Mouse (Mus musculus): Measurements from ENCODE around the gene Mrpl1. TPM values are rescaled to one million over a fixed set of nuclear protein-coding genes. Genes with fewer than 3 reads are reported as not detected.

The Mrpl1 gene
- polyA plus RNA-seq, 1 experiment from 2014 or later, result 23.5 TPM

DNA sequence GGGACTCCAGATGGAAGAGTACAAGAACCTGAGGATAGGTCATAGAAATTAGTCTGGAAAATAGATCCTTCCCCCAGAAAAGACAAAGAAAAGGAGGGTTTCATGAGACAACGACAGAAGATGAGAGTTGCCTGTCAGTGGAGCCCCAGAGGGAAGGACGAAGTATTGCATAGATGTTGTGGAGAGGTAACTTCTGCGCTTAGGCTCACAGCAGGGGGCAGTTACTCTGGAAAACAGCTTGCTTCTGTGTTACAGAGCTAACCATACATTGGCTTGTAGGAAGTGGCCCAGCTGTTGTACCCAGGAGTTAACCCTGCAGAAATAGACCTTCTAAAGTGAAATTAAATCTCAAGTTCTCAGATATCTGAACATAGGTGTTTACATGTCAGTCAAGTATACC is 45.9 kb downstream of the Mrpl1 start:
- no peaks in the 10 kb centered on the region for H3K27me3 ChIP-seq (ENCODE audit: control insufficient read depth, insufficient read depth, low read length)
- H3K9ac ChIP-seq (ENCODE audit: low read length), result no peak overlapping the region
- H3K4me2 ChIP-seq (ENCODE audit: low read depth, low read length), result no peak overlapping the region
- no peak for ATAC-seq (replicated peaks; ENCODE audit: extremely low read depth, insufficient read depth, low FRiP score)
- H3K4me3 ChIP-seq (ENCODE audit: low read length), result no peak overlapping the region
- no peak overlapping the region for H3K27ac ChIP-seq (ENCODE audit: low read length)
- no peaks in the 10 kb centered on the region for H3K36me3 ChIP-seq (ENCODE audit: control insufficient read depth, insufficient read depth)
- no peaks in the 10 kb centered on the region for H3K4me1 ChIP-seq (ENCODE audit: control insufficient read depth, insufficient read depth, low read length)
- no peaks in the 10 kb centered on the region for H3K9me3 ChIP-seq (replicated peaks; ENCODE audit: control insufficient read depth, low read length)
- WGBS, result 87% methylated on average over 3 of the region's 3 CpGs

DNA sequence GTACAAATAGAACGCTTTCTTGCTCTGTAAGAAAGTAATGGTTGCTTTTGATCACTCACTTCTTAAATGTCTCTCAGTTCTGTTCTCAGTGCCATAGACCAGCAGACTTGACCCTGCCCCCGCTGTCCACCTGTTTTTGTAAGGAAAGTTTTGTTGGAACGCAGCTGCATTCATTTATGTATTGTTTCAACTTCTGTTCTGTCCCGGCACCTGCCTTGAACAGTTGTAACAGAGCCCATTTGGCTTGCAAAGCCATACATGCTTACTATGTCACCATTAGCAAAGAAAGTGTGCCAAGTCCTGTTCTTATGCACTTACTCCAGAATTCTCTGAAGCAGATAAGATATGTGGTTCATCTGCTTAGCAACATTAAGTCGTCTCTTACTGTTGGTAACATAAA is 48.9 kb downstream of the Mrpl1 start:
- no peak overlapping the region for H3K27ac ChIP-seq (ENCODE audit: low read length)
- H3K4me1 ChIP-seq (ENCODE audit: control insufficient read depth, insufficient read depth, low read length), result no peaks in the 10 kb centered on the region
- 85% methylated on average over 5 of the region's 5 CpGs for WGBS
- H3K27me3 ChIP-seq (ENCODE audit: control insufficient read depth, insufficient read depth, low read length), result no peaks in the 10 kb centered on the region
- ATAC-seq (replicated peaks; ENCODE audit: extremely low read depth, insufficient read depth, low FRiP score), result no peak
- H3K4me3 ChIP-seq (ENCODE audit: low read length), result no peak overlapping the region
- H3K4me2 ChIP-seq (ENCODE audit: low read depth, low read length), result no peak overlapping the region
- H3K36me3 ChIP-seq (ENCODE audit: control insufficient read depth, insufficient read depth), result peaks cover 3% of the 10 kb centered on the region; the same call in 1 of the 2 replicates
- no peaks in the 10 kb centered on the region for H3K9me3 ChIP-seq (replicated peaks; ENCODE audit: control insufficient read depth, low read length)
- H3K9ac ChIP-seq (ENCODE audit: low read length), result no peak overlapping the region

DNA sequence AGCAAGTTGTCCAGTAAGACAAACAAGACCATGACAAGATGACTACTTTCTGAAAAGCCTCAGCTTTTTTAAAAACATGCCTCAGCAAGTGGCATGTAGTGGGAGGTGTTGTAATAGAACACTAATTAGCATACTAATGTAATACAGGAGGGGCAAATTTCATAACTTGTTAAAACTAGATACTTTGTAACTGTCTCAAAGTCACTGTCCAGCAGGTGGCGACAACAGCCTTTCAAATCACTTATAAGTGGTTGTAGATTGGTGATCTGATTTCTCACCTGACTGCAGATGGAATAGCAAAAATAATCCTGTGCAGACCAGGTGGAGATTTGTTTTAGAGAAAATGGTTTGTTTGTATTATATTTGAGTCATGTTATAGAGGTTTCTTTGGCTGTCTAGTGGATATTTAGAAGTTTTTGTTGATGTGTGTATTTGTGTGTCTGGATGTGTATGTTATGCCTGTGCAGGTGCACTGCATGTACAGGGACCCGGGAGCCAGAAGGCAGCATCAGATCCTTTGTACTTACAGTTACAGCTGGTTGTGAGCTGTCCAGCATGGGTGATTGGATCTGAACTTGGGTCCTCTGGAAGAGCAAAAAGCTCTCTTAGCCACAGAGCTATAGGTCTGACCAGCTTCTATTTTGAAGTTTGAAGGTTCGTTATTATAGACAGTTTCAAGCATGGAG is 57.9 kb downstream of the Mrpl1 start:
- Histone ChIP-seq H3K4me3 (ENCODE audit: low read length) (no peak overlapping the region), H3K9ac (ENCODE audit: low read length) (no peak overlapping the region), H3K36me3 (ENCODE audit: control insufficient read depth, insufficient read depth) (peaks cover 9% of the 10 kb centered on the region), H3K27me3 (ENCODE audit: control insufficient read depth, insufficient read depth, low read length) (no peaks in the 10 kb centered on the region), H3K27ac (ENCODE audit: low read length) (no peak overlapping the region), H3K9me3 (replicated peaks; ENCODE audit: control insufficient read depth, low read length) (no peaks in the 10 kb centered on the region), H3K4me1 (ENCODE audit: control insufficient read depth, insufficient read depth, low read length) (no peaks in the 10 kb centered on the region), H3K4me2 (ENCODE audit: low read depth, low read length) (no peak overlapping the region)
- ATAC-seq (replicated peaks; ENCODE audit: extremely low read depth, insufficient read depth, low FRiP score), result no peak
- 60% methylated on average over 3 of the region's 3 CpGs for WGBS

DNA sequence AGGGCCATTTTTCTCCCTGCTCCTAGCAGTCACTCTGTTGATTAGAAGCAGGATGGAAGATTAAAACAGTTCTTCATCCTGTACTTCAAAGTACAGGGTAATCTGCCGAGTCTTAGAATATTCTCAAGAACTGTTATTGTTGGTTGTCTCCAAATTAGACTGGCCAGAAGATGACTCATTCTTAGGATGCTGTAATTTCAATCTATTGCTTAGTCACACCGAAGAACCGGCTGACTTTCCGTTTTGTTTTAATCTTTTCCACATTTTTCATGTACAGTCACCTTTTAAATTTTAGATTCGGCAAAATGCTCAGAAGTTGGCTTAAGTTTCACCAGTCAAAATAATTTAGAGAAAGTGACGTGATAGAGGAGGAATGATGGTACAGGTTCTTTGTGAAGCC is 61.8 kb downstream of the Mrpl1 start:
- Histone ChIP-seq H3K9ac (ENCODE audit: low read length) (no peak overlapping the region), H3K27me3 (ENCODE audit: control insufficient read depth, insufficient read depth, low read length) (no peaks in the 10 kb centered on the region), H3K9me3 (replicated peaks; ENCODE audit: control insufficient read depth, low read length) (no peaks in the 10 kb centered on the region), H3K36me3 (ENCODE audit: control insufficient read depth, insufficient read depth) (no peaks in the 10 kb centered on the region), H3K27ac (ENCODE audit: low read length) (no peak overlapping the region), H3K4me3 (ENCODE audit: low read length) (no peak overlapping the region), H3K4me1 (ENCODE audit: control insufficient read depth, insufficient read depth, low read length) (no peaks in the 10 kb centered on the region), H3K4me2 (ENCODE audit: low read depth, low read length) (no peak overlapping the region)
- ATAC-seq (replicated peaks; ENCODE audit: extremely low read depth, insufficient read depth, low FRiP score), result no peak
- 80% methylated on average over 6 of the region's 6 CpGs for WGBS

DNA sequence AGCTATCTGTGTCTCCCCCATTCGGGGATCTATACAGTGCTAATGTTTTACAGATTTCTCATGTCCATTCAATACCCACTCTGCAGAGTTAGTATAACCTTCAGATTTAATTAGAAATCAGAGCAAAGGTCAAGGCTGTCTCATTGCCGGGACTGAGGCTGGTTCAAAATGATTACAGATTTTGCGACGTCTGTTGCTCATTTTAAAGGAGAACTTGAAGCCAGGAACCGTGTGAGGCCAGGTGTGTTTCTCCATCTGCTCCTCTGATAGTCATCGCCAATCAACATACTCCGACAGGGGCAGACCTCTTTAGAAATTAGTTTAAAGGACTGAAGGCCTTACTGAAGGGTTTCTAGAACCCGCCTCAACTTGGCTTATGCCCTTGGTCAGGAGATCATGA is 96.5 kb downstream of the Mrpl1 start:
- no peak overlapping the region for H3K4me2 ChIP-seq (ENCODE audit: low read depth, low read length)
- 75% methylated on average over 8 of the region's 8 CpGs for WGBS
- H3K27me3 ChIP-seq (ENCODE audit: control insufficient read depth, insufficient read depth, low read length), result no peaks in the 10 kb centered on the region
- H3K9me3 ChIP-seq (replicated peaks; ENCODE audit: control insufficient read depth, low read length), result no peaks in the 10 kb centered on the region
- H3K4me1 ChIP-seq (ENCODE audit: control insufficient read depth, insufficient read depth, low read length), result no peaks in the 10 kb centered on the region
- no peak overlapping the region for H3K9ac ChIP-seq (ENCODE audit: low read length)
- no peak for ATAC-seq (replicated peaks; ENCODE audit: extremely low read depth, insufficient read depth, low FRiP score)
- no peak overlapping the region for H3K27ac ChIP-seq (ENCODE audit: low read length)
- H3K4me3 ChIP-seq (ENCODE audit: low read length), result no peak overlapping the region
- H3K36me3 ChIP-seq (ENCODE audit: control insufficient read depth, insufficient read depth), result no peaks in the 10 kb centered on the region

DNA sequence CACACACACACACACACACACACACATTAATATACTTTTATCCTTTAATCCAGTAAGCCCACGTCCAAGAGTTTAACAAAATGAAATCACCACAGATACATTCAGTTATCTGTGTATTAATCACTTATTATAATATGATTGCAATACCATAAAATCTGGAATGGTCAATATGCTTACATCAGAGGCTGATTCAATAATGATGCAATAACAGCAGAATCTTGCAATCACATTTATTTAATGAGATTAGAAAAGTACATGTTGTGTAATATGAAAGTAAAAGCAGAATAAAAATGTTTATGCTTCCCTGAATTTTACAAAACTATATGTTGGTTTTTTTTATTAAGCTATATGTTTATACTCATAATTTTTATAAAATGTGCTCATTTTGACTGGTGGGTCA is 97.0 kb downstream of the Mrpl1 start:
- Histone ChIP-seq H3K36me3 (ENCODE audit: control insufficient read depth, insufficient read depth) (no peaks in the 10 kb centered on the region), H3K27ac (ENCODE audit: low read length) (no peak overlapping the region), H3K4me1 (ENCODE audit: control insufficient read depth, insufficient read depth, low read length) (no peaks in the 10 kb centered on the region), H3K4me2 (ENCODE audit: low read depth, low read length) (no peak overlapping the region), H3K4me3 (ENCODE audit: low read length) (no peak overlapping the region), H3K9ac (ENCODE audit: low read length) (no peak overlapping the region), H3K9me3 (replicated peaks; ENCODE audit: control insufficient read depth, low read length) (no peaks in the 10 kb centered on the region), H3K27me3 (ENCODE audit: control insufficient read depth, insufficient read depth, low read length) (no peaks in the 10 kb centered on the region)
- no peak for ATAC-seq (replicated peaks; ENCODE audit: extremely low read depth, insufficient read depth, low FRiP score)
- 73% methylated on average over 1 of the region's 1 CpGs for WGBS

DNA sequence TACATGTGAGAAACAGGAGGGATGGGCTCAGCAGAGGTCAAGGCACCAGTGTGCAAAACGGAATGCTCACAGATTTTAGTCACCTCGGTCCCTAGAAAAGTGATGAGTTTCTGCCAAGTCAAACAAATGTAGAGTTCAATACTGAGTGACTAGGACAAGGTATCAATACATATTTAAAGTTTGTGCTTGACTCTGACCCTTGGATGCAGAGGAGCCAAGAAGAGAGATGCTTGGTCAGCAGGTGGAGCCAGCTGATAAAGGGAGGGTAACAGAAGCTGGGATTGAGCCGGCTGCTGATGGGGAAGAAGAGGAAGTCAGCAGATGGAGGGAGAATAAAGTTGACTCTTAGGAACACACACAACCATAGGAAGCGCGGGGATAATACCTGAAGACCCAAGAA is 97.5 kb downstream of the Mrpl1 start:
- no peak for ATAC-seq (replicated peaks; ENCODE audit: extremely low read depth, insufficient read depth, low FRiP score)
- Histone ChIP-seq H3K9me3 (replicated peaks; ENCODE audit: control insufficient read depth, low read length) (no peaks in the 10 kb centered on the region), H3K27me3 (ENCODE audit: control insufficient read depth, insufficient read depth, low read length) (no peaks in the 10 kb centered on the region), H3K4me3 (ENCODE audit: low read length) (no peak overlapping the region), H3K9ac (ENCODE audit: low read length) (no peak overlapping the region), H3K4me2 (ENCODE audit: low read depth, low read length) (no peak overlapping the region), H3K4me1 (ENCODE audit: control insufficient read depth, insufficient read depth, low read length) (no peaks in the 10 kb centered on the region), H3K27ac (ENCODE audit: low read length) (no peak overlapping the region), H3K36me3 (ENCODE audit: control insufficient read depth, insufficient read depth) (no peaks in the 10 kb centered on the region)
- 59% methylated on average over 5 of the region's 5 CpGs for WGBS

DNA sequence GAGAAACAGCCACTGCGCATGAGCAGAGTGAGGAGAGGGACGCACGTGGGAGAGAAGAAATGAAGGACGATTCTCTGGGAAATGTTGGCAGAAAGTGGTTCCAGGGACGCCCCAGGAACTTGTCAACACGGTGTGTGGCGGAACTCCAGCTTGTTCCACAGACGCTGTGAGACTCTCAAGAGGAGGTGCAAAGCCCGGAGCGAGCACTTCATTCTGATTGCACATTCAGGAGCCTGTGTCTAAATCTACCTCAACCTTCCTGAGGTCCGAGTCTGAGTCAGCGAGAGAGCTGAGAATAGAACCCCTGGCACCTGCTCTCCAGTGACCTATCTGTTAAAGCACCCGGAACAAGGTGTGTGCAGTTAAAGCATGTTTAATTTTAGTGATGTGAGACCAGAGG is 98.8 kb downstream of the Mrpl1 start:
- 55% methylated on average over 13 of the region's 13 CpGs for WGBS
- no peaks in the 10 kb centered on the region for H3K4me1 ChIP-seq (ENCODE audit: control insufficient read depth, insufficient read depth, low read length)
- H3K9ac ChIP-seq (ENCODE audit: low read length), result no peak overlapping the region
- H3K9me3 ChIP-seq (replicated peaks; ENCODE audit: control insufficient read depth, low read length), result no peaks in the 10 kb centered on the region
- H3K27ac ChIP-seq (ENCODE audit: low read length), result no peak overlapping the region
- no peaks in the 10 kb centered on the region for H3K27me3 ChIP-seq (ENCODE audit: control insufficient read depth, insufficient read depth, low read length)
- H3K4me2 ChIP-seq (ENCODE audit: low read depth, low read length), result no peak overlapping the region
- ATAC-seq (replicated peaks; ENCODE audit: extremely low read depth, insufficient read depth, low FRiP score), result no peak
- no peak overlapping the region for H3K4me3 ChIP-seq (ENCODE audit: low read length)
- H3K36me3 ChIP-seq (ENCODE audit: control insufficient read depth, insufficient read depth), result no peaks in the 10 kb centered on the region

DNA sequence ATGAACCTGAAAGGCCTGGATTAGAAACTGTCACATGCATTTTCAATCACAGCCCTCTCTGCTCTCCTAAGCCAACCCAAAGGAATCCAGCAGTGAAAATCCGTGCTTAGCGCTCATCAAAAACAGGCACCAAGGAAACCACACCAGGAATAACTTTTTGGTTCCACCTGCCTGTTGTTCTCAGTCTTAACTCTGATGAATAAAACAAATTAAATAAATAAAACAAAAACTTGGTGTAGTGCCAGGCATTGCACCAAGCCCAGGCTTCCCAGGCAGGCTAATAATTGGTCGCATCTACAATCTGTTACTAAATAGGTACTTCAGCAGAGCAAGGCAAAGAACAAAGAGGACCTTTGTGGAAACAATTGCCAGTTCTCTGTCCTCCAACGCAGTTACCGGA is 99.4 kb downstream of the Mrpl1 start:
- Histone ChIP-seq H3K9ac (ENCODE audit: low read length) (no peak overlapping the region), H3K27ac (ENCODE audit: low read length) (no peak overlapping the region), H3K9me3 (replicated peaks; ENCODE audit: control insufficient read depth, low read length) (no peaks in the 10 kb centered on the region), H3K4me2 (ENCODE audit: low read depth, low read length) (no peak overlapping the region), H3K4me3 (ENCODE audit: low read length) (no peak overlapping the region), H3K36me3 (ENCODE audit: control insufficient read depth, insufficient read depth) (no peaks in the 10 kb centered on the region), H3K27me3 (ENCODE audit: control insufficient read depth, insufficient read depth, low read length) (no peaks in the 10 kb centered on the region), H3K4me1 (ENCODE audit: control insufficient read depth, insufficient read depth, low read length) (no peaks in the 10 kb centered on the region)
- WGBS, result 74% methylated on average over 5 of the region's 5 CpGs
- no peak for ATAC-seq (replicated peaks; ENCODE audit: extremely low read depth, insufficient read depth, low FRiP score)

Data from heart, embryonic 16.5 days (tissue).